Mouse (Mus musculus) skeletal muscle tissue, adult 2 months (tissue): Measurements from ENCODE around the gene Lipo4.
"Not testable (repeated sequence)": the region's sequence is repeated elsewhere in the genome, so short reads cannot be mapped to it uniquely, and the experiment has no call there.

Experiments used
- DNase-seq: peaks from one replicate; pipeline ENCODE4 v3.0.0-alpha.2; 2012; ENCODE audit warnings: low read depth, low spot score

Lipo4 gene

DNA sequence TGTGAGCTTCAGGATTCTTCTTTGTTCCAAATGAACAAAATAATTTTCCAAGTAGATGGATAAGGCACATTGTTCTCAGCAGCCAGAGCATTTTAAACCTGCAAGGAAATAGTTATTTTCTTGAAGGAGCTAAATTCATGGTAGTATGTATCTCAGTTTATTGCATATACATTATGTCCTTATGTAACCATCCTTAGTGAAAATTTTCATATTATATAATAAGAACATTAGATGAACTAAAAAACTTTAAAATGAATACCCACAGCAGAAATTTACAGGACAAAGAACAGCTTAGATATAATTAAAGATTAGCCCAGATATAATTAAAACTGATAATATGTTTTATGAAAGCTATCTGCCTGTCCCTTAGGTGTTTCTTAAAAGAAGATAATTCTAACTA is at the start of gene Lipo4:
Gene Lipo4 (minus strand): TSS at position 101 of the 400 bp plus-strand sequence.
- DNase-seq = no peak

DNA sequence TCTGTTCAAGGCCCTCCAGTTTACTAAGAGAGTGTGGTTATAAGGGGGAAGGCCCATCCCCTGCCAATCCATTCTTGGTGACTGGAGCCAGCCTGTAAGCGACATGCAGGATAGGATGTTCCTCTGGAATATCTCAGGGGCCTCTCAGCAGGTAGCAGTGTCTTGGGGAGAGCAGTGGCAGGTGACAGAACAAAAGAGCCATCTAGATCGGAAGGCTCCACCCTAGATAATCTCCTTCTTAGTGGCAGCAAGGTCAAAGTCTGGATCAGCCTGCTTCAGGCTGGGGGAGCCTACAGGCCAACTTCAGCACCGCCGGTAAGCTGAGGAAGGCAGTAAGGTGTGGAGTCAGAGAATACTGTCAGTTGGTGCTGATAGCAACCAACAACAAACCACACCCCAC is 61.2 kb downstream of the Lipo4 start:
- DNase-seq = not testable (repeated sequence)

DNA sequence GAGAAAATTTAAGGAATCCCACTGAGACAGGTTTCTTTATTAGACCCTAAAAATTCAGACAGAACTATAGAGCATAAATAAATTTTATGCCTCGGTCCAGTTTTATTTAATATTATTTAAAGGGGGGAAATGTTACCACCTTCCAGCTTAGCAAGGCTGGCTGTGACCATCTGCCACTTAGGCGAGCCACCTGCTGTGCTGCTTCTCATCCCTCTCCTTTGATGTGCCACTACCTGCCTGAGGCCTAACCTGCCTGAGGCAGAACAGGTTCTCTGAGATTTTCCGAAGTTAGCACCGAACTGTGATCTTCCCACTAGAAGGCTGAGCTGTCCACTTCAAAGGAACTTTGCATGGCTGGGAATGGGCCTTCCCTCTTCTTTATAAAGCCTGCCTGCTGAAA is 63.9 kb downstream of the Lipo4 start:
- DNase-seq = no peak
